Mouse (Mus musculus): Measurements from ENCODE around the gene Rpl5.

Gene Rpl5

DNA sequence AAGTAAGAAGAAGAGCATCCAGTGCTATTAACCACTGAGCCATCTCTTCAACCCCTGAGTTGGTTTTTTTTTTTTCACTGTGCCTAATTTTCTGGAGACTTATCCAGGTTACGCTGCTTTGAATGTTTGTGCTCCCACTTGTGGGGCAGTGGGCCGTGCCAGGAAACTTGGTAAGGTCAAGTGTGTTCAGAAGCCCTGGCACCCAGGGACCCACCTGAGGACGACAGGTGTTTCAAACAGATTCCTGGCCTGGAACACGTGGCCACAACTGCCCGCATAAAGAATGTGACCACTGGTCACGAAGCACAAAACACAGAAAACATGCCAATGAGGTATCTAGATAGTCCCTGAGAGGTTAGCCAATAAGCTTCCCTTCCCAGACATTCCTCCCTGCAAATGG, 43.2 kb downstream of the Rpl5 start:
- DNase-seq (ENCODE audit: low spot score): no peak

DNA sequence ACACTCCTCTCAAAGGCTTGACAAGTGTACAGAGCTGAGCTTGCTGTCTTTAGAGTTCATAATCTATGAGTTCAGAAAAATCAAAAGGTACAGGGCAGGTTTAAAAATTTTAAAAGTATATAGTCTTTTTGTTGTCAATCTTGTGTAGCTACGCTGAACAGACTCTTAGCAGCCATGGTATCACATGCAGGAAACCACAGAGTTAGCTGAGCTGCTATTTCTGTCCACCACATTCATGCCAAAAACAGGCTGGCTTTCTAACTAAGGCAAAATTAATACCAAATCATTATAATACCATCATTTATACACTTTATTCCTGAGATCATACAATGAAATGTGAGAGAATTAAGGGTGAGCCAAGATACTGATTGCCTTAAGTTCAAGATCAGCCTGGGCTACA, 46.2 kb downstream of the Rpl5 start:
- no peak for DNase-seq (ENCODE audit: low spot score)

DNA sequence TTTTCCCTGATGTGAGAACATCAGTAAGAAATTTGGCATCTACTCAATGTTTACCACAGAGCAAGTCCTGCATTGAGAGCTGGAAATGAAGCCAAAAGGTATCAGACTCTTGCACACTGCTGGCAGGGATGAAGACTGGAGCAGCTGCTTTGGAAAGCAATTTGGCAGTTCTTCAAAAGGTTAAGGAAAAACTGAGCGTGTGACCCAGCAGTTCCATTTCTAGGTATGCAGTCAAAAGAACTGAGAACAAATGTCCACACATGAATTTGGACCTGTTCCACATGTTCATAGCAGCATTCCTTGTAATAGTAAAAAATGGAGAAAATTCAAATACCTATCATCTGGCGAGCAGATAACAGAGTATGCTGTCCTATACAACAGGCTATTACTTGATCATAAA, 47.2 kb downstream of the Rpl5 start:
- no peak for DNase-seq (ENCODE audit: low spot score)

- no peak for DNase-seq (ENCODE audit: low spot score)
These were observed 48.6 kb downstream of the Rpl5 start for GRCm38 (mm10) chr5:107948899-107949298.

- DNase-seq (ENCODE audit: low spot score): no peak
These were observed 49.3 kb downstream of the Rpl5 start for GRCm38 (mm10) chr5:107949607-107950006.

- no peak for DNase-seq (ENCODE audit: low spot score)
These were observed 50.3 kb downstream of the Rpl5 start for GRCm38 (mm10) chr5:107950643-107951042.
